Mouse (Mus musculus) stomach, postnatal 0 days (tissue): ENCODE data around the gene Polk. TPM values are rescaled to one million over a fixed set of nuclear protein-coding genes. Genes with fewer than 3 reads are reported as not detected.

Source experiments
- ATAC-seq: fragments of 200-750 bp; cut with Nextera tagmentation; 2 replicates; pipeline ENCODE4 v1.8.0; 2017; ENCODE audit not compliant: low FRiP score, low TSS enrichment
- DNase-seq: peaks from one replicate; pipeline ENCODE4 v3.0.0-alpha.2; 2016; ENCODE audit warnings: low spot score
- H3K27ac ChIP-seq: fragments of 300-500 bp; sonication (generic); replicated peaks from 2 replicates; pipeline ENCODE4 v1.5.1; 2014; ENCODE audit warnings: mild to moderate bottlenecking, control low read depth
- H3K27me3 ChIP-seq: fragments of 300-500 bp; sonication (generic); 2 replicates; pipeline ENCODE4 v1.6.1; 2014; ENCODE audit warnings: low read length; ENCODE audit not compliant: control insufficient read depth, insufficient read depth
- H3K36me3 ChIP-seq: fragments of 300-500 bp; sonication (generic); 2 replicates; pipeline ENCODE4 v1.6.1; 2014; ENCODE audit warnings: low read length, mixed read lengths; ENCODE audit not compliant: control insufficient read depth, insufficient read depth
- H3K4me1 ChIP-seq: fragments of 300-500 bp; sonication (generic); replicated peaks from 2 replicates; pipeline ENCODE4 v1.6.1; 2014; ENCODE audit warnings: antibody characterized with exemption; ENCODE audit not compliant: control insufficient read depth, insufficient read depth
- H3K4me2 ChIP-seq: fragments of 300-500 bp; sonication (generic); replicated peaks from 2 replicates; pipeline ENCODE4 v1.6.1; 2014; ENCODE audit warnings: low read depth, mild to moderate bottlenecking, control low read depth, moderate library complexity
- H3K4me3 ChIP-seq: fragments of 300-500 bp; sonication (generic); 2 replicates; pipeline ENCODE4 v1.5.1; 2014; ENCODE audit warnings: low read depth, low read length, control low read depth
- H3K9ac ChIP-seq: fragments of 300-500 bp; sonication (generic); 2 replicates; pipeline ENCODE4 v1.6.1; 2014; ENCODE audit warnings: mild to moderate bottlenecking, low read length, control low read depth, mixed read lengths
- H3K9me3 ChIP-seq: fragments of 300-500 bp; sonication (generic); 2 replicates; pipeline ENCODE4 v1.6.1; 2016; ENCODE audit warnings: low read length; ENCODE audit not compliant: control insufficient read depth
- CTCF ChIP-seq: IDR thresholded peaks from 2 replicates; pipeline ENCODE4 v1.5.1; 2016; ENCODE audit warnings: antibody characterized with exemption, low read depth, mild to moderate bottlenecking, moderate library complexity
- EP300 ChIP-seq: optimal IDR thresholded peaks from 2 replicates; pipeline ENCODE3; 2016; ENCODE audit warnings: antibody characterized with exemption
- WGBS: fragments of 180-500 bp; shearing (Covaris S2); extraction: QIAGEN DNeasy Blood & Tissue Kit; methylation state at CpG from one replicate; pipeline ENCODE4 v1.1.7; 2014; 5-methylcytosine and 5-hydroxymethylcytosine counted together
- polyA plus RNA-seq: library from polyadenylated mRNA; unstranded; fragments of >200 nt; fragmentation: Nextera tagmentation; extraction: Ambion mirVana; gene quantifications from 2 replicates; pipeline ENCODE4 v1.2.1, GENCODE M21; 2015

The Polk gene
- polyA plus RNA-seq, 1 experiment from 2014 or later: 4.2 TPM

- no peak for TF ChIP-seq CTCF
- peak; percentile 90 for TF ChIP-seq EP300
- whole genome bisulfite sequencing: 61% methylated on average over 2 of the region's 2 CpGs
Measured at GRCm38 (mm10) chr13:96574170-96574569, 31.8 kb upstream of the Polk start.

GRCm38 (mm10) chr13:96571016-96571361, 28.6 kb upstream of the Polk start:
- H3K27me3 ChIP-seq: no peaks in the 10 kb centered on the region
- no peak overlapping the region for H3K27ac ChIP-seq
- H3K9me3 ChIP-seq: no peaks in the 10 kb centered on the region
- 35% methylated on average over 6 of the region's 6 CpGs for WGBS
- TF ChIP-seq CTCF (no peak), EP300 (no peak)
- H3K4me2 ChIP-seq: no peak overlapping the region
- no peak overlapping the region for H3K4me3 ChIP-seq
- H3K9ac ChIP-seq: no peak overlapping the region
- H3K36me3 ChIP-seq: peaks cover 3% of the 10 kb centered on the region; the same call in 1 of the 2 replicates
- ATAC-seq (no peak), DNase-seq (no peak)
- H3K4me1 ChIP-seq: no peaks in the 10 kb centered on the region; the same call in 1 of the 2 replicates

More at GRCm38 (mm10) chr13:96574170-96574569, 31.8 kb upstream of the Polk start:
- H3K27ac ChIP-seq: no peak overlapping the region
- peaks cover 3% of the 10 kb centered on the region; the same call in 1 of the 2 replicates for H3K36me3 ChIP-seq
- ATAC-seq: no peak; the same call in 1 of the 2 replicates
- H3K9ac ChIP-seq: no peak overlapping the region
- no peak for DNase-seq
- H3K9me3 ChIP-seq: no peaks in the 10 kb centered on the region
- H3K4me1 ChIP-seq: no peaks in the 10 kb centered on the region; the same call in 1 of the 2 replicates
- H3K27me3 ChIP-seq: no peaks in the 10 kb centered on the region
- H3K4me2 ChIP-seq: no peak overlapping the region
- no peak overlapping the region for H3K4me3 ChIP-seq

- Histone ChIP-seq H3K9me3 (no peaks in the 10 kb centered on the region), H3K27ac (no peak overlapping the region), H3K36me3 (peaks cover 3% of the 10 kb centered on the region; the same call in 1 of the 2 replicates), H3K4me3 (no peak overlapping the region), H3K4me1 (no peaks in the 10 kb centered on the region; the same call in 1 of the 2 replicates), H3K4me2 (no peak overlapping the region), H3K27me3 (no peaks in the 10 kb centered on the region), H3K9ac (no peak overlapping the region)
- 29% methylated on average over 10 of the region's 10 CpGs for WGBS
- peak; percentile 45; the same call in 1 of the 2 replicates for ATAC-seq
- TF ChIP-seq CTCF (no peak), EP300 (no peak)
- peak; percentile 28 for DNase-seq
Measured at GRCm38 (mm10) chr13:96570313-96571015, 28.1 kb upstream of the Polk start.

- DNase-seq (no peak), ATAC-seq (no peak)
- WGBS: 57% methylated on average over 6 of the region's 6 CpGs
- no peaks in the 10 kb centered on the region for H3K9me3 ChIP-seq
- H3K27me3 ChIP-seq: no peaks in the 10 kb centered on the region
- H3K36me3 ChIP-seq: 0 out of 2 replicates have a peak, but pooled peaks cover 3% of the 10 kb centered on the region
- H3K4me1 ChIP-seq: no peaks in the 10 kb centered on the region; the same call in 1 of the 2 replicates
- no peak overlapping the region for H3K9ac ChIP-seq
- TF ChIP-seq EP300: no peak
- no peak for TF ChIP-seq CTCF
- H3K4me2 ChIP-seq: no peak overlapping the region
- H3K27ac ChIP-seq: no peak overlapping the region
- H3K4me3 ChIP-seq: no peak overlapping the region
Measured at GRCm38 (mm10) chr13:96567977-96568376, 25.6 kb upstream of the Polk start.

- ATAC-seq (no peak), DNase-seq (no peak)
- Histone ChIP-seq H3K9ac (no peak overlapping the region), H3K4me2 (no peak overlapping the region), H3K27ac (no peak overlapping the region), H3K4me3 (no peak overlapping the region), H3K4me1 (no peaks in the 10 kb centered on the region), H3K36me3 (no peaks in the 10 kb centered on the region), H3K27me3 (no peaks in the 10 kb centered on the region), H3K9me3 (no peaks in the 10 kb centered on the region)
- 94% methylated on average over 3 of the region's 3 CpGs for WGBS
- TF ChIP-seq EP300: no peak
- TF ChIP-seq CTCF: no peak
Measured at GRCm38 (mm10) chr13:96555099-96555498, 12.7 kb upstream of the Polk start.

- 44% methylated on average over 4 of the region's 4 CpGs for WGBS
- Histone ChIP-seq H3K9ac (no peak overlapping the region), H3K4me3 (no peak overlapping the region), H3K4me1 (no peaks in the 10 kb centered on the region), H3K27ac (no peak overlapping the region), H3K9me3 (no peaks in the 10 kb centered on the region), H3K27me3 (no peaks in the 10 kb centered on the region), H3K4me2 (no peak overlapping the region), H3K36me3 (no peaks in the 10 kb centered on the region)
- DNase-seq: no peak
- ATAC-seq: no peak
- TF ChIP-seq CTCF: no peak
- TF ChIP-seq EP300: no peak
Measured at GRCm38 (mm10) chr13:96547941-96548340, 5.6 kb upstream of the Polk start.
